Mouse (Mus musculus): ENCODE measurements around the gene Hnrnpc.

DNA sequence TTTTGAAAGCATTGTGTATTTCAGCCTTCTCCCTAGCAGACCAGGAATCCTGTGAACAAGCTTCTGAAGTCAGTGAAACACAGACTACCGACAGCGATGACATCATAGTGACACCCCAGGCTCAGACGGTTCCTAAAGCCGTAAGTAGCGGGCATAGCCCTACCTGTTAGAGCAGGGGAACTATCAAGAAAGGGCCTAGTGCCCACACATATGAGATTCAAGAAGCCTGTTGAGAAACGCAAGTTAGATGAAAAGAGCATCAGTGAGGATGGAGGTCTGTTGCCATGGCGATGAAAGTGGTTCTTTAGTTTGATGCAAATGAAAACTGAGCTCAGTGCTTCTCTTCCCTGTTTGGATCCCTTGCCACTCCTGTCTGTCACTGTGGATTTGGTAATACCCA lies 48.4 kb upstream of the Hnrnpc start:
- TF ChIP-seq POLR2A (IDR thresholded peaks at IDR 0.05; ENCODE audit: low read depth, low read length) = no peak
- TF ChIP-seq CTCF (conservative IDR thresholded peaks at IDR 0.05; ENCODE audit: insufficient read depth, insufficient read length, low read depth, low read length) = no peak
